Mouse (Mus musculus): ENCODE data around the gene Zfp282. TPM values are rescaled to one million over a fixed set of nuclear protein-coding genes. Genes with fewer than 3 reads are reported as not detected.

Zfp282 gene
- 10.8 and 14.5 TPM in 2 replicates for polyA plus RNA-seq (2014; fragmentation: Nextera tagmentation; extraction: Ambion mirVana)

- no peak for ATAC-seq (ENCODE audit: low FRiP score, low TSS enrichment)
- Histone ChIP-seq H3K9me3 (ENCODE audit: control insufficient read depth, low read length) (no peaks in the 10 kb centered on the region), H3K27ac (ENCODE audit: low read depth, low read length) (peak within 1 kb of the TSS; percentile 97), H3K27me3 (ENCODE audit: control insufficient read depth, insufficient read depth, low read length) (no peaks in the 10 kb centered on the region), H3K4me2 (replicated peaks; ENCODE audit: low read depth, low read length) (peak within 1 kb of the TSS; percentile 86), H3K9ac (ENCODE audit: low read depth, low read length) (peak within 1 kb of the TSS; percentile 96), H3K4me1 (ENCODE audit: control insufficient read depth, insufficient read depth, low read length) (peaks cover 7% of the 10 kb centered on the region; the same call in 1 of the 2 replicates), H3K36me3 (ENCODE audit: control insufficient read depth, insufficient read depth, low read length) (peaks cover 20% of the 10 kb centered on the region), H3K4me3 (ENCODE audit: low read length) (peak within 1 kb of the TSS; percentile 88)
- 5% methylated on average over 9 of the region's 9 CpGs for WGBS
Measured at GRCm38 (mm10) chr6:47877058-47877457, at the start of gene Zfp282. Gene Zfp282 (plus strand): TSS chr6:47877204.

GRCm38 (mm10) chr6:47827462-47827861 lies 49.5 kb upstream of the Zfp282 start:
- H3K4me3 ChIP-seq (ENCODE audit: low read length), result no peak overlapping the region
- no peak overlapping the region for H3K4me2 ChIP-seq (replicated peaks; ENCODE audit: low read depth, low read length)
- peaks cover 8% of the 10 kb centered on the region; the same call in 1 of the 2 replicates for H3K4me1 ChIP-seq (ENCODE audit: control insufficient read depth, insufficient read depth, low read length)
- no peak for ATAC-seq (ENCODE audit: low FRiP score, low TSS enrichment)
- no peaks in the 10 kb centered on the region for H3K9me3 ChIP-seq (ENCODE audit: control insufficient read depth, low read length)
- peaks cover 7% of the 10 kb centered on the region; the same call in 1 of the 2 replicates for H3K36me3 ChIP-seq (ENCODE audit: control insufficient read depth, insufficient read depth, low read length)
- no peak overlapping the region for H3K27ac ChIP-seq (ENCODE audit: low read depth, low read length)
- no peak overlapping the region for H3K9ac ChIP-seq (ENCODE audit: low read depth, low read length)
- H3K27me3 ChIP-seq (ENCODE audit: control insufficient read depth, insufficient read depth, low read length), result no peaks in the 10 kb centered on the region
- 95% methylated on average over 4 of the region's 4 CpGs for WGBS

- 23% methylated on average over 1 of the region's 1 CpGs for WGBS
- no peak for ATAC-seq (ENCODE audit: low FRiP score, low TSS enrichment)
- Histone ChIP-seq H3K27me3 (ENCODE audit: control insufficient read depth, insufficient read depth, low read length) (no peaks in the 10 kb centered on the region), H3K36me3 (ENCODE audit: control insufficient read depth, insufficient read depth, low read length) (no peaks in the 10 kb centered on the region; the same call in 1 of the 2 replicates), H3K4me1 (ENCODE audit: control insufficient read depth, insufficient read depth, low read length) (peaks cover 8% of the 10 kb centered on the region; the same call in 1 of the 2 replicates), H3K9ac (ENCODE audit: low read depth, low read length) (no peak overlapping the region), H3K9me3 (ENCODE audit: control insufficient read depth, low read length) (no peaks in the 10 kb centered on the region), H3K27ac (ENCODE audit: low read depth, low read length) (no peak overlapping the region), H3K4me3 (ENCODE audit: low read length) (no peak overlapping the region), H3K4me2 (replicated peaks; ENCODE audit: low read depth, low read length) (no peak overlapping the region)
Measured at GRCm38 (mm10) chr6:47828950-47829349, 48.1 kb upstream of the Zfp282 start.

GRCm38 (mm10) chr6:47830104-47831078 lies 46.6 kb upstream of the Zfp282 start, which contains the start of gene Zfp786:
Gene Zfp786 (minus strand): TSS chr6:47830867.
- H3K4me2 ChIP-seq (replicated peaks; ENCODE audit: low read depth, low read length), result peak within 1 kb of the TSS; percentile 52
- H3K27me3 ChIP-seq (ENCODE audit: control insufficient read depth, insufficient read depth, low read length), result no peaks in the 10 kb centered on the region
- H3K9me3 ChIP-seq (ENCODE audit: control insufficient read depth, low read length), result no peaks in the 10 kb centered on the region
- 2% methylated on average over 64 of the region's 64 CpGs for WGBS
- H3K4me3 ChIP-seq (ENCODE audit: low read length), result peak within 1 kb of the TSS; percentile 81
- peaks cover 8% of the 10 kb centered on the region; the same call in 1 of the 2 replicates for H3K4me1 ChIP-seq (ENCODE audit: control insufficient read depth, insufficient read depth, low read length)
- H3K27ac ChIP-seq (ENCODE audit: low read depth, low read length), result peak within 1 kb of the TSS; percentile 57; the same call in 1 of the 2 replicates
- peak; percentile 90 for ATAC-seq (ENCODE audit: low FRiP score, low TSS enrichment)
- peak within 1 kb of the TSS; percentile 88 for H3K9ac ChIP-seq (ENCODE audit: low read depth, low read length)
- no peaks in the 10 kb centered on the region for H3K36me3 ChIP-seq (ENCODE audit: control insufficient read depth, insufficient read depth, low read length)

GRCm38 (mm10) chr6:47832220-47832619 lies 44.8 kb upstream of the Zfp282 start:
- WGBS, result 76% methylated on average over 1 of the region's 1 CpGs
- H3K4me2 ChIP-seq (replicated peaks; ENCODE audit: low read depth, low read length), result no peak overlapping the region
- peaks cover 8% of the 10 kb centered on the region; the same call in 1 of the 2 replicates for H3K4me1 ChIP-seq (ENCODE audit: control insufficient read depth, insufficient read depth, low read length)
- ATAC-seq (ENCODE audit: low FRiP score, low TSS enrichment), result no peak
- H3K27me3 ChIP-seq (ENCODE audit: control insufficient read depth, insufficient read depth, low read length), result no peaks in the 10 kb centered on the region
- H3K9me3 ChIP-seq (ENCODE audit: control insufficient read depth, low read length), result no peaks in the 10 kb centered on the region
- no peaks in the 10 kb centered on the region for H3K36me3 ChIP-seq (ENCODE audit: control insufficient read depth, insufficient read depth, low read length)
- no peak overlapping the region for H3K27ac ChIP-seq (ENCODE audit: low read depth, low read length)
- H3K4me3 ChIP-seq (ENCODE audit: low read length), result no peak overlapping the region
- no peak overlapping the region for H3K9ac ChIP-seq (ENCODE audit: low read depth, low read length)

- peak within 1 kb of the TSS; percentile 59 for H3K4me2 ChIP-seq (replicated peaks; ENCODE audit: low read depth, low read length)
- peak; percentile 96 for ATAC-seq (ENCODE audit: low FRiP score, low TSS enrichment)
- H3K27me3 ChIP-seq (ENCODE audit: control insufficient read depth, insufficient read depth, low read length), result no peaks in the 10 kb centered on the region
- WGBS, result 0% methylated on average over 49 of the region's 52 CpGs
- peak within 1 kb of the TSS; percentile 94 for H3K9ac ChIP-seq (ENCODE audit: low read depth, low read length)
- no peaks in the 10 kb centered on the region for H3K9me3 ChIP-seq (ENCODE audit: control insufficient read depth, low read length)
- peak within 1 kb of the TSS; percentile 96 for H3K4me3 ChIP-seq (ENCODE audit: low read length)
- H3K27ac ChIP-seq (ENCODE audit: low read depth, low read length), result peak within 1 kb of the TSS; percentile 92
- 0 out of 2 replicates have a peak, but pooled peaks cover 3% of the 10 kb centered on the region for H3K4me1 ChIP-seq (ENCODE audit: control insufficient read depth, insufficient read depth, low read length)
- peaks cover 3% of the 10 kb centered on the region; the same call in 1 of the 2 replicates for H3K36me3 ChIP-seq (ENCODE audit: control insufficient read depth, insufficient read depth, low read length)
Measured at GRCm38 (mm10) chr6:47835482-47835983, 41.5 kb upstream of the Zfp282 start, which contains the start of gene Zfp398. Gene Zfp398 (plus strand): TSS chr6:47835661.

- WGBS, result under 1% methylated on average over 49 of the region's 49 CpGs
- peak overlapping the region; percentile 94 for H3K9ac ChIP-seq (ENCODE audit: low read depth, low read length)
- H3K27me3 ChIP-seq (ENCODE audit: control insufficient read depth, insufficient read depth, low read length), result no peaks in the 10 kb centered on the region
- H3K4me3 ChIP-seq (ENCODE audit: low read length), result peak overlapping the region; percentile 96
- H3K4me2 ChIP-seq (replicated peaks; ENCODE audit: low read depth, low read length), result peak overlapping the region; percentile 59
- no peaks in the 10 kb centered on the region for H3K4me1 ChIP-seq (ENCODE audit: control insufficient read depth, insufficient read depth, low read length)
- H3K27ac ChIP-seq (ENCODE audit: low read depth, low read length), result peak overlapping the region; percentile 92
- peaks cover 7% of the 10 kb centered on the region; the same call in 1 of the 2 replicates for H3K36me3 ChIP-seq (ENCODE audit: control insufficient read depth, insufficient read depth, low read length)
- no peaks in the 10 kb centered on the region for H3K9me3 ChIP-seq (ENCODE audit: control insufficient read depth, low read length)
- peak; percentile 85 for ATAC-seq (ENCODE audit: low FRiP score, low TSS enrichment)
Measured at GRCm38 (mm10) chr6:47835984-47836521, 41.0 kb upstream of the Zfp282 start.

GRCm38 (mm10) chr6:47837630-47838029 lies 39.4 kb upstream of the Zfp282 start:
- H3K4me2 ChIP-seq (replicated peaks; ENCODE audit: low read depth, low read length), result no peak overlapping the region
- no peaks in the 10 kb centered on the region for H3K27me3 ChIP-seq (ENCODE audit: control insufficient read depth, insufficient read depth, low read length)
- H3K9me3 ChIP-seq (ENCODE audit: control insufficient read depth, low read length), result no peaks in the 10 kb centered on the region
- WGBS, result 81% methylated on average over 2 of the region's 2 CpGs
- peaks cover 11% of the 10 kb centered on the region; the same call in 1 of the 2 replicates for H3K36me3 ChIP-seq (ENCODE audit: control insufficient read depth, insufficient read depth, low read length)
- H3K9ac ChIP-seq (ENCODE audit: low read depth, low read length), result no peak overlapping the region
- ATAC-seq (ENCODE audit: low FRiP score, low TSS enrichment), result no peak
- H3K4me3 ChIP-seq (ENCODE audit: low read length), result no peak overlapping the region
- H3K4me1 ChIP-seq (ENCODE audit: control insufficient read depth, insufficient read depth, low read length), result no peaks in the 10 kb centered on the region
- H3K27ac ChIP-seq (ENCODE audit: low read depth, low read length), result no peak overlapping the region

Measured in kidney, embryonic 14.5 days (tissue).